Mouse (Mus musculus): ENCODE results near the gene Il1r1. TPM values are rescaled to one million over a fixed set of nuclear protein-coding genes. Genes with fewer than 3 reads are reported as not detected.

The Il1r1 gene
- polyA plus RNA-seq, 1 experiment from 2014 or later = 8.7 TPM

GRCm38 (mm10) chr1:40317657-40318056, 92.8 kb downstream of the Il1r1 start:
- peaks cover 15% of the 10 kb centered on the region for H3K36me3 ChIP-seq
- no peak overlapping the region for H3K4me3 ChIP-seq
- ATAC-seq (ENCODE audit: insufficient number of reproducible peaks, low FRiP score) = no peak
- H3K9ac ChIP-seq = no peak overlapping the region
- peaks cover 5% of the 10 kb centered on the region; the same call in 1 of the 2 replicates for H3K4me1 ChIP-seq (replicated peaks)
- H3K4me2 ChIP-seq = no peak overlapping the region
- no peaks in the 10 kb centered on the region for H3K27me3 ChIP-seq (replicated peaks)
- no peak overlapping the region for H3K27ac ChIP-seq (ENCODE audit: poor library complexity, severe bottlenecking)
- WGBS = 92% methylated on average over 8 of the region's 8 CpGs
- H3K9me3 ChIP-seq (replicated peaks) = no peaks in the 10 kb centered on the region

- Histone ChIP-seq H3K27ac (ENCODE audit: poor library complexity, severe bottlenecking) (no peak overlapping the region), H3K27me3 (replicated peaks) (peaks cover 9% of the 10 kb centered on the region), H3K9ac (no peak overlapping the region), H3K4me2 (no peak overlapping the region), H3K4me1 (replicated peaks) (peaks cover 10% of the 10 kb centered on the region), H3K9me3 (replicated peaks) (no peaks in the 10 kb centered on the region), H3K4me3 (no peak overlapping the region), H3K36me3 (no peaks in the 10 kb centered on the region)
- no peak for ATAC-seq (ENCODE audit: insufficient number of reproducible peaks, low FRiP score)
- WGBS = 69% methylated on average over 6 of the region's 6 CpGs
Measured at GRCm38 (mm10) chr1:40321824-40322223, 96.9 kb downstream of the Il1r1 start.

GRCm38 (mm10) chr1:40322543-40322942, 97.7 kb downstream of the Il1r1 start:
- no peak overlapping the region for H3K9ac ChIP-seq
- no peaks in the 10 kb centered on the region for H3K36me3 ChIP-seq
- no peak overlapping the region for H3K4me3 ChIP-seq
- peaks cover 10% of the 10 kb centered on the region for H3K4me1 ChIP-seq (replicated peaks)
- ATAC-seq (ENCODE audit: insufficient number of reproducible peaks, low FRiP score) = no peak
- 70% methylated on average over 3 of the region's 3 CpGs for WGBS
- H3K9me3 ChIP-seq (replicated peaks) = no peaks in the 10 kb centered on the region
- H3K27me3 ChIP-seq (replicated peaks) = peaks cover 11% of the 10 kb centered on the region
- no peak overlapping the region for H3K27ac ChIP-seq (ENCODE audit: poor library complexity, severe bottlenecking)
- no peak overlapping the region for H3K4me2 ChIP-seq

- peaks cover 10% of the 10 kb centered on the region for H3K4me1 ChIP-seq (replicated peaks)
- ATAC-seq (ENCODE audit: insufficient number of reproducible peaks, low FRiP score) = no peak
- 31% methylated on average over 6 of the region's 6 CpGs for WGBS
- H3K27me3 ChIP-seq (replicated peaks) = peaks cover 15% of the 10 kb centered on the region
- H3K27ac ChIP-seq (ENCODE audit: poor library complexity, severe bottlenecking) = no peak within 1 kb of the TSS
- H3K9ac ChIP-seq = peak within 1 kb of the TSS; percentile 49; the same call in 1 of the 2 replicates
- H3K36me3 ChIP-seq = no peaks in the 10 kb centered on the region
- H3K4me3 ChIP-seq = peak within 1 kb of the TSS; percentile 40
- peak within 1 kb of the TSS; percentile 73 for H3K4me2 ChIP-seq
- no peaks in the 10 kb centered on the region for H3K9me3 ChIP-seq (replicated peaks)
Measured at GRCm38 (mm10) chr1:40324457-40324856, 99.6 kb downstream of the Il1r1 start, which contains the start of gene Il1rl2. Gene Il1rl2, plus strand, starts transcription at chr1:40324610.

GRCm38 (mm10) chr1:40324955-40325702, 100.2 kb downstream of the Il1r1 start:
- no peaks in the 10 kb centered on the region for H3K9me3 ChIP-seq (replicated peaks)
- ATAC-seq (ENCODE audit: insufficient number of reproducible peaks, low FRiP score) = no peak
- WGBS = 7% methylated on average over 22 of the region's 22 CpGs
- peak overlapping the region; percentile 49; the same call in 1 of the 2 replicates for H3K9ac ChIP-seq
- H3K4me1 ChIP-seq (replicated peaks) = peaks cover 9% of the 10 kb centered on the region
- no peak overlapping the region for H3K27ac ChIP-seq (ENCODE audit: poor library complexity, severe bottlenecking)
- H3K4me3 ChIP-seq = peak overlapping the region; percentile 40
- no peaks in the 10 kb centered on the region for H3K36me3 ChIP-seq
- H3K27me3 ChIP-seq (replicated peaks) = peaks cover 15% of the 10 kb centered on the region
- H3K4me2 ChIP-seq = peak overlapping the region; percentile 73

- ATAC-seq (ENCODE audit: insufficient number of reproducible peaks, low FRiP score) = no peak
- peak overlapping the region; percentile 40 for H3K4me3 ChIP-seq
- WGBS = 4% methylated on average over 29 of the region's 29 CpGs
Measured at GRCm38 (mm10) chr1:40325711-40326327, 100.9 kb downstream of the Il1r1 start.

GRCm38 (mm10) chr1:40327604-40328003, 102.7 kb downstream of the Il1r1 start:
- 70% methylated on average over 3 of the region's 3 CpGs for WGBS
- no peak for ATAC-seq (ENCODE audit: insufficient number of reproducible peaks, low FRiP score)
- Histone ChIP-seq H3K36me3 (no peaks in the 10 kb centered on the region), H3K27ac (ENCODE audit: poor library complexity, severe bottlenecking) (no peak overlapping the region), H3K4me1 (replicated peaks) (peaks cover 5% of the 10 kb centered on the region; the same call in 1 of the 2 replicates), H3K27me3 (replicated peaks) (peaks cover 15% of the 10 kb centered on the region), H3K9ac (no peak overlapping the region), H3K9me3 (replicated peaks) (no peaks in the 10 kb centered on the region), H3K4me3 (no peak overlapping the region), H3K4me2 (no peak overlapping the region)

More at GRCm38 (mm10) chr1:40325711-40326327, 100.9 kb downstream of the Il1r1 start:
- Histone ChIP-seq H3K27ac (ENCODE audit: poor library complexity, severe bottlenecking) (no peak overlapping the region), H3K4me1 (replicated peaks) (peaks cover 5% of the 10 kb centered on the region; the same call in 1 of the 2 replicates), H3K27me3 (replicated peaks) (peaks cover 15% of the 10 kb centered on the region), H3K9ac (peak overlapping the region; percentile 49; the same call in 1 of the 2 replicates), H3K9me3 (replicated peaks) (no peaks in the 10 kb centered on the region), H3K4me2 (peak overlapping the region; percentile 73), H3K36me3 (no peaks in the 10 kb centered on the region)

GRCm38 (mm10) chr1:40329526-40329925, 104.6 kb downstream of the Il1r1 start:
- no peaks in the 10 kb centered on the region for H3K36me3 ChIP-seq
- H3K4me1 ChIP-seq (replicated peaks) = peaks cover 5% of the 10 kb centered on the region; the same call in 1 of the 2 replicates
- ATAC-seq (ENCODE audit: insufficient number of reproducible peaks, low FRiP score) = no peak
- H3K27ac ChIP-seq (ENCODE audit: poor library complexity, severe bottlenecking) = no peak overlapping the region
- H3K9ac ChIP-seq = no peak overlapping the region
- H3K4me2 ChIP-seq = no peak overlapping the region
- peaks cover 15% of the 10 kb centered on the region for H3K27me3 ChIP-seq (replicated peaks)
- no peak overlapping the region for H3K4me3 ChIP-seq
- no peaks in the 10 kb centered on the region; the same call in 1 of the 2 replicates for H3K9me3 ChIP-seq (replicated peaks)
- 75% methylated on average over 1 of the region's 1 CpGs for WGBS

- WGBS = 78% methylated on average over 8 of the region's 8 CpGs
- Histone ChIP-seq H3K36me3 (no peaks in the 10 kb centered on the region), H3K9ac (no peak overlapping the region), H3K9me3 (replicated peaks) (no peaks in the 10 kb centered on the region; the same call in 1 of the 2 replicates), H3K27me3 (replicated peaks) (peaks cover 15% of the 10 kb centered on the region), H3K4me1 (replicated peaks) (0 out of 2 replicates have a peak, but pooled peaks cover 5% of the 10 kb centered on the region), H3K4me2 (no peak overlapping the region), H3K27ac (ENCODE audit: poor library complexity, severe bottlenecking) (no peak overlapping the region), H3K4me3 (no peak overlapping the region)
- ATAC-seq (ENCODE audit: insufficient number of reproducible peaks, low FRiP score) = no peak
Measured at GRCm38 (mm10) chr1:40330181-40330580, 105.3 kb downstream of the Il1r1 start.

GRCm38 (mm10) chr1:40339346-40339745, 114.5 kb downstream of the Il1r1 start:
- Histone ChIP-seq H3K4me3 (no peak overlapping the region), H3K9ac (no peak overlapping the region), H3K27ac (ENCODE audit: poor library complexity, severe bottlenecking) (no peak overlapping the region), H3K27me3 (replicated peaks) (no peaks in the 10 kb centered on the region), H3K36me3 (no peaks in the 10 kb centered on the region), H3K9me3 (replicated peaks) (no peaks in the 10 kb centered on the region), H3K4me2 (no peak overlapping the region), H3K4me1 (replicated peaks) (no peaks in the 10 kb centered on the region)
- WGBS = 74% methylated on average over 1 of the region's 1 CpGs
- ATAC-seq (ENCODE audit: insufficient number of reproducible peaks, low FRiP score) = no peak

- WGBS = 68% methylated on average over 4 of the region's 4 CpGs
- Histone ChIP-seq H3K4me2 (no peak overlapping the region), H3K4me3 (no peak overlapping the region), H3K27me3 (replicated peaks) (no peaks in the 10 kb centered on the region), H3K27ac (ENCODE audit: poor library complexity, severe bottlenecking) (no peak overlapping the region), H3K9ac (no peak overlapping the region), H3K9me3 (replicated peaks) (no peaks in the 10 kb centered on the region), H3K4me1 (replicated peaks) (no peaks in the 10 kb centered on the region), H3K36me3 (no peaks in the 10 kb centered on the region)
- ATAC-seq (ENCODE audit: insufficient number of reproducible peaks, low FRiP score) = no peak
Measured at GRCm38 (mm10) chr1:40340102-40340501, 115.2 kb downstream of the Il1r1 start.

All from heart, embryonic 12.5 days (tissue).